Mouse (Mus musculus) urinary bladder, postnatal 36 days (tissue): ENCODE results near the gene Gm27027.
A peak's percentile ranks its signal among the peaks of the same experiment; 100 is the strongest.

Source experiments
- DNase-seq, 2 experiments: peaks; one replicate each; pipeline ENCODE4 v3.0.0; 2022; ENCODE audit warnings: low spot score in 2 of 2, mixed read lengths in 1 of 2

Gene Gm27027

DNA sequence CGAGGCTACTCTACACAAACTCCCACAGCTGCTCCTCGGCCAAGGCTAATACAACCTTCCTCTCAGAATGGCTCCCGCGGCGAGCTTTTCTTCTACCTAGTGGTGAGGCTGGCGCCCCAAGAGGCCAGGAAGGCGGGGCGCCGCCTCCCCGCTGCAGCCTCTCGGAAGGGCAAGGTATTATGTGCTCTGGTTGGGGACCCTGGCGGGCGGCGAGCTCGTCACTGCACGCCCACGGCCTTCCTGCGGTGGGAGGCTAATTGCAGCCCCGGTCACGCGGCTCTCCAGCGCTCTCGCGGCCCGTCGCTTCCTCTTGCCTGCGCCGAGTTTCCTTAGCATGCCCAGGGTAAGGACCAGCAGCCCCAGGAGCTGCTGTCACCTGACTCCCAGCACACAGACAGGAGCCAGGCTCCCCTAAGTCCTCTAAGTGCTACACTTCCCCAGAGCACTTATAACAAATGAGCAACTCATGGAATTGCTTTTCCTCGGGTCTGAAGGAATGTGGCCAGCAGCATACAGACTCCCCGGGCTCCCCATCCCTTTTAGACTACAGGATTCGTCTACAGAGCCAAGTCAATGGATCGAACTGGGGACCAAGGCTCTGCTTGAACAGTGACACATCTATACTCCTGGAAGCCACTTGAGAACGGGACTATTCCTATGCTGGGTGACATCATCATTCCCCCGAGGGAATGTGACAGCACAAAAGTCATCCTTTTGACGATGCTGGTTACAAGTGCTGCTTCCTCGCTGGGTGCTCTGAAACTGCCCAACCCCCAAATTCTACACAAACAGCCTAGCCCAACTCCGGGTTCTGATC is 19.5 kb downstream of the Gm27027 start:
- peak; percentile 23 to 37 for DNase-seq

DNA sequence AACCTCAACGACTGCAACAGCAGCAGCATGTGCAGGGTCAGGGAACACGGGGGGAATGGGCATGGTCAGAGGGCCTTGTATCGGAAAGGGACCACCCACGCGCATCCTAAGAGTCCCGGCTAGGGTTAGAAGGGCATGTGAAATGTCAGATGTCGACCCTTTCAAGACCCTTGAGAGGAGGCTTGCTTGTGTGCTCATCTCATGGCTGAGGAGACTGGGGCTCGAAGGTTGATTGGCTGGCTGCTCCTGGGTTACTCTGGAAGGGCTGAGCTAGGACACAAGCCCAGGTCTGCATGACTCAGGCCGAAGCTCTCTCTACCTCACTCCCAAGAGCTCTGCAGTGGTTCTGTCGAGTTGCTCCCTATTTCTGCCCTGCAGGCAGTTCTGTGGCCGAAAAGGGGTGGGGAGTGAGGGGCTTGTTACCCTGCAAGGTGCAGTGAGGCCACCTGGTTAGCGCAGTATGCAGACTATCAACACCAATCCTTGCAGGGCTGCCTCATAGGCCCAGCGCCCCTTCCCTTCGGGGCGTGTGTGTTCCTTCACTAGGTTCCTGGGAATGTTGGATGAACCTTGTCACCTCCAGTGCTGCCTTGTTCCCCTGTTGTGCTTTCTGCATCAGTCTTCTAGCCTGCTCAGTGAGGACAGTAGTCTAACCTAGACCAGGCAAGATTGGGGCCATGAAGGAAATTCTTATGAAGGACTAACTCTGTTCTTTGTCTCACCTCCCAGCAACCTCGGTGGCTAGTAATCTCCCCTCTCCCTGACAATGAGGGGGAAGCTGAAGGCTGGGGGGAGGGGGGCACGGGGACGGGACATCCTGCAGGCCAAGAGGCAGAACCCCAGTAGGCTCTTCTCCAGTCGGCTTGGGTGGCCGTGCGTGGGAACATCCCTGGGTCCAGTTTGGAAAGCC is 20.4 kb downstream of the Gm27027 start:
- no peak for DNase-seq

DNA sequence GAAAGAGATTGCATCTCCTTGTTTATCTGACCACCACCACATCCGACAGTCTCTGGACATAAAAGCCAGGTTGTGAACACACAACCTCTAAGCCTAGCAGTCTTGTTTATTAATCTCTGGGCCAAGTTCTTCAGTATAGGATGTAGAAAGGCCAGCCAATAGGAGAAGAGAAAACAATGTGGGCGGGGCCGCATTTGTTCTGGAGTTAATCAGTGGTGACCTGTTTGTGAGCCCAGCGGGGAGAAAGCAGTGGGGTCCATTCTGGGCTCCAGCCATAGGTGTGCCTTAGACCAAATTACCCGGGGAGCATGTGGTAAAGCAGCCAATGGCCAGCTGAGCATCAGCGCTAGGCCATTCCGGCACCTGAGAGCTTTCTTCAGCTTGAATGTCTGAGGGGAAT is 21.1 kb downstream of the Gm27027 start:
- no peak for DNase-seq

DNA sequence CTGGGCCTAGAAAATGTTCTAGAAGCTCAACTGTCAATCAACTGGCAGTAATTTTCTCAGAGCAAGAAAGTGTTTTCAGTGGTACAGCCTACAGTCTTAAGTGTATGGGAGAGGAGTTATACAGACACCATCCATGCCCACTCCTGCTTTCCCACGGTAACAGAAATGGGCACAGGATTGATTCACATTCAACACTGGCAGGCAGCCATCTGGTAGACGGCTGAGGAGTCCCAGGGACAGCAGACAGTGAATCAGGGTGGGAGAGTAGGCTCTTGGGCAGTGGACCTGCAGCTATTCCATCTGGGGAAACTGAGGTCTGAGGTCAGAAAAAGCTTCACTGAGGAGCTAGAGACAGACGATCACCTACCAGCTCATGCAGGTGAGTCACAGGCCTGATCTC is 24.5 kb downstream of the Gm27027 start:
- DNase-seq: no peak

DNA sequence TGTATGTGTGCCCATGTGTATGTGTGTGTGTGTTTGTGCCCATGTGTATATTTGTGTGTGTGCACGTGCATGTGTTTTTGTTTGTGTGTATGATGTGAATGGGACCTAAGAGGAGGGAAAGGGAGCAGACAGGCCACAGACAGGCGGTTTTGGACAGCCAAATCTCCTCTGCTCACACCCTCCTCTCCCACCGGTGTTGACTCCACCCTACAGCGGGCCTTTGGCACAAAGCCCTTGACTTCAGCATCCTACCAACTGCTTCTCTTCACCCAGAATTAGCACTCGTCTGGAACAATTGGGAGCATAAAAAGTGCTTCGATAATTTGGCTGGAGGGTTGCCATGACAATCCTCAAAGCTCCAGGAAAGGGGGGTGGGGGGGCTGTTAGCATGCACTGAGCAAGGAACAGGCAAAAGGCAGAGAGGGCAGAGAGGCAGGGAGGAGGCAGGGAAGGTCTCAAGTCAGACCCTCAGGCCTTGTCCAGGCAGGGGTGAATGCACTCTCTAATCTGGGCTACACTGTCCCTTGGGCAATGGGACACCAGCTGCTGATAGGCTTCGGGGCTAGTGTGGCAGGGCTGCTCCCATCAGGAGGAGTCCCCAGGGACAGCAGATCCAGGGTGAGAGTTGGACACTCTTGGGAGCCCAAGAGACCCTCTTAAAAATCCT is 31.5 kb downstream of the Gm27027 start:
- DNase-seq: no peak

DNA sequence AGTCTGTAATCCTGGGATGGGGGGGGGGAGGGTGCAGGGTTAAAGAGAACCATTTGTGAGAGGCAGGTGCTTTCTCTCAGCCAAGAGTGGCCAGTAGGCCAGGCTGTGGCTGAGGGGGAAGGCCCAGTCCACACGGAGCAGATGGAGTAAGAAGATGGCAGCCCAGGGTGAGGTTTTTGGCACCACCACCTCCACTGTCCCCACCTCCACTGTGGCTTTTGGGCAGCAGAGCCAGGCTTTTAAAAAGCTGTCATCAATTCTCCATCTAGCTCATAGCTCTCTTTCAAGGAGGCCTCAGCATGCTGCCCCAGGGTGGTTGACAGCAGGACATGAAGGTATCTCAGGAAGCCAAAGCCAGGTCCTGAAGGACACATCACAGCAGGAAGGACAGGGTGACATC is 32.4 kb downstream of the Gm27027 start:
- DNase-seq: no peak

DNA sequence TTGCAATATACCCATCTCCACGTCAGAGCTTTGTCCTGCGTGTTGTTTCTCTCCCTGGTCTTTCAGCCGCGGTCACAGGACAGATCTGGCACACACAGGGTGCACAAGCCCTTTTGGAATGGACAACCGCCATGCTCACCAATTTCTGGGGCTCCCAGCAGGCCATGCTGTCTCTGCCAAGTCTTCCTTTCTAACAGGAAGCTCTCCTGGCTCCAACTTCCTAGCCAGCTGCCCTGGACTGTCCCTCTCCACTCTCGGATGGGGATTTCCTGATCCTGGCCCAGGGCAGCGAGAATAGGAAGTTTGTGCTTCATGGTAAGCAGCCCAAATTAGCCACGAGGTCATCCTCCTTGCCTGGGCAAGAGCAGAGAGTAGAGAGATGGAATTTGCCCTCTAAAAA is 34.4 kb downstream of the Gm27027 start:
- DNase-seq: no peak

DNA sequence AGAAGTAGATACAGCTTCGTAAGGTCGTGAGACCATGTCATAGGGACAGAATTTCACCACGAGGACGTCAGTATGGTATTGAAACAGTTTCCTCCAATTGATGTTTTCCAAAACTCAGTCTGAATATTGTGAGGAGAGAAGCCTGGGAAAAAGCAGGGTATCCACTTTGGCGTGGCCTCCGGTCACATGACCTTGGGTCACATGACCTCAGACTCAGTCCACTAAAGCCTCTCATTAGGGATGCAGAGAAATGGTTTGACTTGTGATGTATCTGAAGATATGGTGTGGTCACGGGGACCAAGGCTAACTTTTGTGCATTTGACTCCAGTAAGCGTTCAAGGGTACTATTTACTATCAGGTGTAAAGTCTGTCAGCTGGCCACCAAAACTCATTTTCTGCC is 36.8 kb downstream of the Gm27027 start:
- DNase-seq: no peak

DNA sequence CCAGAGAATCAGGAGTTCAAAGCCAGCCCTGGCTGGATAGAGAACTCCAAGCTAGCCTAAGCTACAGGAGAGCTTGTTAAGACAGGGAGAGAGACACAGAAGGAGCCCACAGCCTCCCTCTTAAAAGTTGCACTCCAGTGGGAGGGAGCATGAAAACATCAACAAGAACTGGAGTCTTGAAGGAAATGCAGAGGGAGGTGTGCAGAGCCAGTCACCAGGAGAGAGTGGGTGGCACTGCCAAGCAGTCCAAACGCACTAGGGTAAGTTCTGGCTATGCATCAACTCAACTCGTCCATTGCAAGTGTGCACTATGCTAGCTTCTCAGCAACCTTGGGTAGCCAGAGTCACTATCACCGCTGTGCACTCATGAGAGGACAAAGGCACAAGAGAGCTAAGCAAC is 37.9 kb downstream of the Gm27027 start:
- no peak for DNase-seq

DNA sequence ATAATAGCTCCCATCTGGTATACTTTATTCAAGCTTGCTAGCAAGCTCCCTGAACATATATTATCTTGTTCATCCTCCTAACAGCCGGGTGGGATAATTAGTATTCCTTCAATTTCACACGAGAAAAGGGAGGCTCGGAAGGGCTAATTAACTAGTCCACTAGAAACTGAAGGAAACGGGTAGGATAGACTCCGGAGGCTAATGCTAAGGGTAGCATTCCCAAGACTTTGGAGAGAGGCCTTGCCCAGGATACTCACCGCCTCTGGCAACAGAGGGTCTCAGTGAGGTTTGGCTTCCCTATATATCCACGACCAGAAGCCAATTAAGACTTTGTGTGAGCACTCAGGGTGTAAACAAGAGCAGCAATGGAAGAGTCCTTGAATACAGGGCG is 38.4 kb downstream of the Gm27027 start:
- no peak for DNase-seq

DNA sequence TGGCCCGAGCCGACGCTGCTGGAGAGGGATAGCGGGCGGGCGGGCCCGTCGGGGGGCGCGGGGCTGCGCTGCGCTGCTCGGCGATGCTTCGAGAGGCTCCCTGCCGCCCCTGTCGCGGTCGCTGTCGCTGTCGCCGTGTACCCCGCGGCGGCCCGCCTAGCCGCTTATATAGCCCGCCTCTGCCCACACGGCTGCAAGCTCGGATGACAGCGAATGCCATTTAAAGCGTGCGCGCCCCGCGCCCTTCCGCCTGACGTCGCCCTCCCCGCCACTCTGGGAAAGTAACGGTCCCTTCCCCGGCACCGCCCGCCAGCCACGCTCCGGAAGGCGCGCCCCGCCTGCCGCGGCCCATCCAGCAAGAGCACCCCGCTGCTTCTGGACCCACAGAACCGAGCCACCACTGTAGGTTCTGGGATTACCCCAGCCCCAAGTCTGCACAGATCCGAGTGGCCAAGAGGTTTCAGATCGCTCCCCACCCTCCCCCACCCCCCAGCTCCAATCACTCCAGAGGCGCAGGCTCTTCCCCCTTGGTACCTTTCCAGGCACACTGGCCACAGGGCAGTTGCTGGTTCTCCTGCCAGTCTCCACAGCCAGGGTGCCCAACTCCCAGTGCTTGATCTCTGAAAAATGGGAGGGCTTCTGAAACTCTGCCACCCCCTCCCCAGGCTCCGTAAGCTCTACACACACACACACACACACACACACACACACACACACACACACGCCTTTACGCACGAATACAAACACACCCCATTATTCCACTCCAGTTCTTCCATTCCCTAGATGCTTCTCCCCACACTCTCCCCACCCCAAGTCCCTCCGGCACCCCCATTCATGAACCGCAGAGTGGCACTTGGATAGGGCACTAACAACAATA is 39.0 kb downstream of the Gm27027 start, which contains the start of gene Gm13889:
Gene Gm13889, minus strand, starts transcription at position 294 of the 877 bp plus-strand sequence.
- peak; percentile 30 to 57 for DNase-seq

DNA sequence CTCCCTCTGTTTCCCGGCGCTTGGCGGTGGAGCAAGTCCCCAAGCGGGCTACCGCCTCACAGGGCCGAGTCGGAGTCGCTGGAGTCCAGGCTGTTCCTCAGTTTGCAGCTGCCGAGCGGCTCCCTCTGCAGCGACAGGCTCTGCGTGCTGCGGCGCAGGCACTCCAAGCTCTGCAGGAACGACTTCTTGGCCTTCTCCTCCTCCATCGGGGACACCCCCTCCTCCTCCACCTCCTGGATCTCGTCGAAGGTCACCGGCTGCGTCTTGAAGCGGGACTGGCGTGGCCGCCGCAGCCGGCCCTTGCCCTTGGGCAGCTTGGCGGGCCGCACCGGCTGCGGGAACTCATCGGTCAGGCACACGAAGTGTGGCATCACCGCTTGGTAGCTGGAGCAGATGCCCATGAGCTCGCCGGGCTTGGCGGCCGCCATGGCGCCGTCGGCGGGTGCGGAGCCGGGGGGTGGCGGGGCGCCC is 39.8 kb downstream of the Gm27027 start:
- DNase-seq: peak; percentile 33 to 36

DNA sequence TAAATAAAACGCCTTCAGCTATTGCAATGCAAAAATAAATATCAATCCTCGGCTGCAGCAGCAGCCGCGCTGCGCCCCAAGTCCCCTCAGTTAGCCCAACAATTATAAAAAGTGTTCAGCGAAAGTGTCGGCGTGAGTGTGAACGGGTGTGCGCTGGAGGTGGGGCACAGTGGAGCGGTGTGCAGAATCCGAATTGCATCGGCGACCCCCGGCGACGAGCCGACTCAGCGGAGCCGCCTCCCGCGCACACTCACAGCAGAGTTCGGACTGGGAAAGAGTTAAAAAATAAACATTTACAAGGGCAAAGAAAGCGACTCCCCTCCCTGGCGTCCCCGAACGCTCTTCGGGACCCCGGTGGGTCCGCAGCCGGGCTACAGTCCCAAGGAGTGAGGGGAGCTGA is 40.3 kb downstream of the Gm27027 start:
- DNase-seq: no peak

DNA sequence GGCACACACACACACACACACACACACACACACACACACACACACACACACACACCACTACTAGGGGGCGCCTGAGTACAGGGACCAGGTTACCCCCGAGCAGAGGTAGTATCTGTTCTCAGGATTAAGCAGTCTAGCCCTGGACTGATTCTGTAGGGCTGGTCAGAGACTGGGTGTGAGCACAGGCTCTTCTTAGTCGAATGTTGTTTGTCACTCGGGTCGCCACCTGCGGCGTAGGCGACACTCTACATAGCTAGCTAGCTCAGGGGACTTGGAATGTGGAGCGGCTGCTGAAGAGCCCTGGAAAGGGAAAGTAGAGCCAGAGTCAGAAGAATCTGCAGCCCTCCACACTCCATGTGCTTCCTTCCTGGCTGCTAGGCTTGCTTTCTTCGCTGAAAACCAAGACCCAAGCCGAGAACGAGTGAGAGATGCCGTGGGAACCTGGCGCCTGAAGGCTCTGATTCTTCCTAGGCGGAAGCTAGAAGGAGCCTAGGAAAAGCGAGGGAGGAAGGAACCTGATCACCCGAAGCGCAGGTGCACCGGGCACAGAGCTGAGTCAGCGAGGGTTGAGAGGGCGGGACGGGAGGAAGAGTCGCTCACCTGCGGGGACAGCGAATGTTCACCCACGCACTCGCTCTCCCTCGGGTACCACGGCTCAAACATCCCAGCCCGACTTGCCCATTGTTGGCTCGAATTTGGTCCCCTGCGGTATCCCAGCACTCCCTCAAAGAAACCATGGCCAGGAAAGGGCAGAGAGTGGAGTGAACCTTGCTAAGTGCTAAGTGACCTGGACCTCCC is 41.2 kb downstream of the Gm27027 start:
- DNase-seq: no peak

DNA sequence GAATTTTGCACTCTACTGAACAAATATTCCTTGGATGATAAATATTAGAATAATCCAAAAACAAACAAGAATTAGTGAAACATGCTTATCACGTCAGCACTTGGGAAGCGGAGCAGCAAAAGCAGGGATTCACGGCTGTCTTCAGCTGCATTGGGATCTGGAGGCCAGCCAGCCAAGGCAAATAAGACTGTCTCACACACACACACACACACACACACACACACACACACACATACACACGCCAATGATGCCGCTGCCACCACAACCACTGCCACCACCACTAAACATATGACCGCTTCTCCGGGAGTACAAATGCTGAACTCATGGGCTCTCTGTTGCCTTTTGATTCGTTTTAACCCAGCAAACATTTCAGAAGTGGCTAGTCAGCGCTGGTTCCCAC is 42.4 kb downstream of the Gm27027 start:
- no peak for DNase-seq

DNA sequence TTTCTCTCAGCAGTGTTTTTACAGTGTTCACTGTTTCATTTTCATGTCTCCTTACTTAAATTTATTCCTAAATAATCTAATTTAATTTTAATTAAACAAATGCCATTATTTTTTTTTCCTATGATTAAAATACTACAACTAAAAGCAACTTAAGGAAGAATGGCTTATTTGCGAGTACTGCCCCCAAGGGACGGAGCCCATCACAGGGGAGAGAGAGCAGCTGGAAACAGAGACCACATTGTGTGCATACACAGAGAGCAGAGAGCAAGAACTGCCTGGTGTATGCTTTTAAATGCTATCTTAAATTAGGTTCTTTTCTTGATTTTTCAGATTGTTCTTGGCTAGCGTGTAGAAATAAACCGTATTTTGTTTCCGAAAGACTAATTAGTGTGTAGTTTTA is 49.2 kb downstream of the Gm27027 start:
- DNase-seq: no peak

DNA sequence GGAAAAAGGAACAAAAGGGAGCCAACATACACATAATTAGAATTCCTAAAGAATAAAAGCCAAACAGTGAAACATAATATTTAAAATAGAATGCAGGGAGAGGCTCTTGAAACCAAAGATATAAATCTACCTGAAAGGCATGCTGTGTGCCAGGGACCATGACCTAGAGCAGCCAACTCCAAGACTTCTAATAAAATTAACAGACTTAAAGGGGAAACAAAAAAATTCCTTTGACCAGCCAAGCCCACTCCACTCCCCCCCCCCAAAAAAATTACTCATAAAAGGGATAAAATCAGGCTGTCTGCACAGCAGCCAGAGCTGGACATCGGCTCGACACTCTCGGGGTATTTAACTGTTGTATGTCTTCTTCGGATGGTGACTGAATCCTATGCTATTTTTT is 51.3 kb downstream of the Gm27027 start:
- DNase-seq: no peak

DNA sequence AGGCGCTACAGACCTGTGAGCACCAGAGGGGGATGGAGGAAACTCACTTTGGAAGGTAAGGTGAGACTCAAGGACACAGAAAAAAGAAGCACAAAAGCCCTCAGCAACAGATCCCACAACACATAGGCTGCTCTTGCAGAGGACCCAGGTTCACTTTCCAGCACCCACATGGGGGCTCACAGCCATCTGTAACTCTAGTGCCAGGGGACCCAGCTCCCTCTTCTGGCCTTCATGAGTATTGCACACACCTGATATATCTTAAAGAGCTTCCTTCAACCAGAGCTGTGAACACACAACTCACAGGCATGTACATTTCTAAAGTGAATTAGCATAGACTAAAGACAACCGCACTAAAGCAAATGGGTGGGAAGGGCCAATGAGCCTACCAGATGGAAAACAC is 52.1 kb downstream of the Gm27027 start:
- no peak for DNase-seq

DNA sequence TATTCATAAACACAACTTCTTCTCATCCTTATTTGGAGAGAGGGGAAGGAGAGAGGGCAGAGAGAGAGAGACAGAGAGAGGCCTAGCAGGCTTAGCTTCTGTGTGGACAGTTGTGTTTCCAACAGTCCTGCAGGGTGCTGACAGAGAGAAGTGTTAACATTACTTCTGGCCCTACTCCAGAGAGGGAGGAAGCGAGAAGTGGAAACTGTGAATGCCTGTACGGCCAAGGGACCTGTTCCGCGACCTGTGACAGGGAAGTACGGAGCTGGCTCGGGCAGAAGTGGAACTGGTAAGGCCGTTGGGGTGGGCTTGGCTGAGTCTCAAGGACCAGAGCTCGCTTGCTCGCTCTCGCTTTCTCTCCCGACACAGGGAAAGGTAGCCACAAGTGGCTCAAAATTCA is 54.5 kb downstream of the Gm27027 start:
- DNase-seq: no peak

DNA sequence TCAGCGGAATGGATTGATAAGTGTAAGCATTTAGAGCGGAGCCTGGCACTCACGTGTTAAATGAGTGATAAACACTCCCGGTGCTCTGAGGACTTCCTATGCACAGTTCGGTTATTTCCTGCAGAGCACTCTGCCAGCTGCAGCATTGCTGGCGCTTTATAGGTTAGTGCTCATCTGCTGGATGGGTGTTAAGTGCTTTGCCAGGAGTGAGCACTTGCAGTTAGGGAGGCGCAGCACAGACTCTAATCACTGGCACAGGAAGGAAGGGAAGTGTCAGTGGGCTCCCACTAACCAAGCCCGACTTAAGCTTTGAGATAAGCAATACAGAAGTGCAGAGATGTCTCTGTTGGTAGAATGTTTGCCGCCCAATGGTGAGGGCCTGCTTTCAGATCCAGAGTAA is 57.6 kb downstream of the Gm27027 start:
- DNase-seq: no peak
